Mouse (Mus musculus) activated CD4-positive, CD25-positive, alpha-beta regulatory T cell, adult 4 months (primary cell): Measurements from ENCODE around the gene Asic5. TPM values are rescaled to one million over a fixed set of nuclear protein-coding genes. Genes with fewer than 3 reads are reported as not detected.

ENCODE experiments used
- ATAC-seq: one replicate; pipeline ENCODE4 v1.8.0; 2017
- polyA plus RNA-seq, 2 experiments: library from polyadenylated mRNA; unstranded; fragments of 100-300 nt; shearing (Covaris generic); gene quantifications; one replicate each; pipeline ENCODE4 v1.2.1; 2017

Gene Asic5
- not detected for polyA plus RNA-seq

- no peak for ATAC-seq
Observed at GRCm38 (mm10) chr3:81981990-81982389, at the start of gene Asic5. TSS of gene Asic5 (plus strand) at chr3:81982290.

DNA sequence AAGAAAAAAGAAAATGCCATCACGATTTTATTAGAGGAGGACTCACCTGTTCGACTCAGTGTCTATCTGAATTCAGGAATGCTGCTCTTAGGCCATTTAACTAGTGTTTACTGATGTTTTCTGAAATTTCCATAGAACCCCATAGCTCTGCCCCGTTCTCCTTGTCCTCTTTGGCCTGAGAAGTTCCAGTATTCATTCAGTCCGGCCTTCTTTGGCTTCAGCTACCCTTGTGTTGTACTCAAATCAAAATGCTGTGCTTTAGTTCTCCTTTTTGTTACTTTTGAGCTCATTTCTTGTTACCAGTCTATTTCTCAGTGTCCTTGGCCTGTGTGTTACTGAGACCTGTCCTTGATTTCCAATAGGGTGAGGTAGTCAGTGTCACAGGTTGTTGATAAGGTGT lies 48.7 kb upstream of the Asic5 start:
- no peak for ATAC-seq

DNA sequence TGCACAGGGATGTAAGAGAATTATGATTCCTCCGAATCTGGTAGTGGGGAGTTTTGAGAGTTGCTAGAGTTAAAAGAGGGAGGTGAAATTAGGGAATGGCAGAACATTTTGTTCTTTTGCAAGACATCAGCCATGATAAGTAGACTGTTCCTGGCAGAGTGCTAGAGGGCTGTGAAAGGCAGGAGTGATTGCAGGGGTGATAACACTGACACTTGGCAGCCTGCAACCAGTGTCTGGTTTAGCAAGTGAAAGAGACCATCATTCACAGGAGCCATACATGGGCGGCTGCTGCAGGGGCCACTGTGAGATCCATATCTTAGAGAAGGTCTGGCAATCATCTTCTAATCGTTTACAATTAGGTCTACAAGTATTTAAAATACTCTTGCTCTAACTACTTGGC lies 43.2 kb upstream of the Asic5 start:
- ATAC-seq = no peak

DNA sequence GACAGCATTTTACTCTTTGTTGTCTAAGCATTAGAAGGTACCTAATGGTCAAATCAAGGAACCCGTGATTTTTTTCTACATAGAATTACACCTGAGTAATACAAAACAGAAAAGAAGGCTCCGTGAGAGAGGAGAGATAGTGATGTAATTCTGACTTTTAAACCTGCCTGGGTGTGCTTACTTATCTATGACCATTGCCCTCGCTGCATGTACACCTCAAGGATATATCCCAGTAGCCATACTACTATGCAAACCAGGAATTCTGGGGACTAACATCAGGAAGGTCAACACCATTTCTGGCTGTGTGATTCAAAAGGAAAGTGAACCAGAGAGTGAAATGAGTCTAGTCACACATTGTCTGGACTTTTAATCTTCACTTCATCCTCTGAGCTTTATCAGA lies 39.7 kb upstream of the Asic5 start:
- ATAC-seq = no peak

GRCm38 (mm10) chr3:81943097-81943496 lies 39.0 kb upstream of the Asic5 start:
- ATAC-seq = no peak

DNA sequence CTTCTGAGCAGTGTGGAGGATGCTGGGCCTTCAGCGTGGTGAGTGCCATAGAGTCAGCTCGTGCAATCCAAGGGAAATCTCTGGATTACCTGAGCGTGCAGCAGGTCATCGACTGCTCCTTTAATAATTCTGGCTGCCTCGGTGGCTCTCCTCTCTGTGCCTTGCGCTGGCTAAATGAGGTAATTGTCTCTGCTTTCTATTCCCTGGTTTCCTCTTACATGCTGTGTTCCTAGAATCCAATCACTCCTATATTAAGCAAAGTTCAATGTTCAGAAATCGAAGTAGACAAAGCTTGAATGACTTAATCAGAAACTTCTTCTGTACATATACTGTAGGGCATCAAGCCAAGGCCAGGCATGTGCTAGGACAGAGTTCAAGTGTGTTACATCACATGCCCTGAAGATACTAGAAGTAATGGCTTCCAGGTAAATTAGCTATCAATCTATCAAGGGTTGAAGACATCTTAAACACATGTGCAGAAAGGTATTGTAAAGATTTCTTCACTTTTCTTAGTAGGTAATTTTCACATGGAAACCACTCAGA lies 37.2 kb upstream of the Asic5 start:
- no peak for ATAC-seq

GRCm38 (mm10) chr3:81949048-81949447 lies 33.0 kb upstream of the Asic5 start:
- ATAC-seq = no peak

GRCm38 (mm10) chr3:81951785-81952184 lies 30.3 kb upstream of the Asic5 start:
- ATAC-seq = no peak

GRCm38 (mm10) chr3:81957484-81957883 lies 24.6 kb upstream of the Asic5 start:
- ATAC-seq = no peak

DNA sequence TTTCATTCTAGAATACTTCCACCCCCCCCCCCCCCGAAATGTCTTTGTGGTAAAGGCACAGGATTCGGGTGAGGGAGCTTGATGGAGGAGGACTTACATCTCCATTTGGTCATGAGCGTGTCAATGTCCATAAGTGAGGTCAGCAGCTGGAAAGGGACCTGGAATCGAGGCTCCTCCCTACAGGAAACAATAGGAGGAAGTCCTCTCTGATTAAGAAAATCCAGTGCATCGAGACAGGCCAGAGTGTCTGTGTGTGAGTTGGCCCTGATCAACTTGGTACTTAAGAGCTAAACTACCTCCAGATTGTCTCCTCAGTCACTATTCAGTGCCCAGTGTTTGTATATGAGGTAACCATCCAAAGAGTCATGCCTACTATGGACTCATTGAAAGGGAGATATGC lies 20.8 kb upstream of the Asic5 start:
- no peak for ATAC-seq

DNA sequence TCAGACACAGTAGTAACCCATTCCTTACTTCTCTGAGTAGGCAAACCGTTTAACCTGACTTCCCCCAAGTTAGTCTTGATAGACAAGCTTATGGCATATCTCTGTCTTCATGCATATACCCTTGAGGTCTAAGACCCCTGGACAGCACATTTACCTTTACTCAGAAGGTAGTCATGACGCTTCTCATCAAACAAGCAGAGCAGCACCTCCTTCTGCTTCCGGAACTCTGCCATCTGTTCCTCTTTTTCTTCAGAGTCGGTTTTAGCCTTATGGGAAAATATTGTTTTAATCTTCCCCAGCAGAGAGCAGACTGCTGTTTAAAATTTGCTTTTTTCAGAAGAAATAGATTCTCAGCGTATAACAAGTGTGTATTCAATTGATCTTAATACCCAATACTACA lies 18.3 kb upstream of the Asic5 start:
- ATAC-seq = no peak

GRCm38 (mm10) chr3:81964596-81964995 lies 17.5 kb upstream of the Asic5 start:
- ATAC-seq = no peak

DNA sequence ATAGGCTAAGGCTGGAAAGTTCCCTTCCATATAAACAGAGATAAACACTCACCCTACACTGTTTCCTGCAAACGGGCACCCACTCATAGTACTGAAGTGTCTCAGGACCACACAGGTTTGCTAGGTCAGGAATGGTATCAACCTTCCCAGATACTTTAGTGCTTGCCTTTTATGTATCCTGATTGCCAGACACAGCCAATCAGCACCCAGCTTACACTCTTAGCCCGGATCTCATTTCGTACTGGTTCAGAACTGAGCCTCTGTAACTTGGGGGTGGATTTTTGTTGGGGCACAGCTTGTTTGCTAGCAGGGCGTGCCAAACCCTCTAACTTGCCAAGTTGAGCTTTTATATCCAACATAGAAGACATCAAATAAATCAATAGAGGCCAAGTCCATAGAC lies 6.5 kb upstream of the Asic5 start:
- no peak for ATAC-seq

GRCm38 (mm10) chr3:81976102-81976501 lies 6.0 kb upstream of the Asic5 start, which contains the start of gene Tdo2:
TSS of gene Tdo2 (minus strand) at chr3:81976202.
- ATAC-seq = no peak

DNA sequence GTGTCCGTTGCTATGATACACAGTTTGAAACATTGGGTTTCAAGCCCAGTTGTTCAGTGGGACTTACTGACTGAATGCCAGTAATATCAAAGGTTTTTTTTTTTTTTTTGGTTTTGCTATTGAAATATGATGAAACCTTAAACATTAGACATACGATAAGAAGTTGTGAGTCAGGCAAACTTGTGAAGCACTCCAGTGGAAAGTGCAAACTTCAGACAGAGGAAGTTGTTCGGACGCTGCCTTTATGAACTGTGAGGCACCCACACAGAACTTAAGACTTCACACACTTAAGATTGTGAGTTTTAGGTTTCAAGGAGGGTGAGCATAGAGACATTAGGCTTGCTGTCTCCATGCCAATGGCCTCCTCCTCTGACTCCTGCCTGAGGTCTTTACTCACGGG lies 514 bp upstream of the Asic5 start:
- no peak for ATAC-seq

- no peak for ATAC-seq
Observed at GRCm38 (mm10) chr3:81983120-81983895, 1.2 kb downstream of the Asic5 start.

DNA sequence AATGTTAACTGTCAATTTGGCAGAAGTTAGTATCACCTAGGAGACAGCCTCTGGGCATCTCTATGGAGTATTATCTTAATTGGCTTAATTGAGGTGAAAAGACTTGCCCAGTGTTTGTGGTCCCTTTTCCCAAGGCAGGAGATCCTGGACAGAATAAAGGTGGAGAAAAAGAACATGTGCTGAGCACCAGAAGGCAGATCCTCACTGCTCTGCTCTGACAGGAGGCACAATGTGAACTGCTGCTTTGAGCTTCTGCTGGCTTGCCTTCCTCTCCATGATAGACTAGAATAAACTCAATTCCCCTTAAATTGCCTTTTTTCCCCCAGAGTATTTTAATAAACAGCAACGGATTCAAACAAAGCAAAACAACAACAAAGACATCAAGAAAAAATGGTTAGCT lies 3.0 kb downstream of the Asic5 start:
- no peak for ATAC-seq

- no peak for ATAC-seq
Observed at GRCm38 (mm10) chr3:81986103-81986502, 4.0 kb downstream of the Asic5 start.

- no peak for ATAC-seq
Observed at GRCm38 (mm10) chr3:81987628-81988027, 5.5 kb downstream of the Asic5 start.

DNA sequence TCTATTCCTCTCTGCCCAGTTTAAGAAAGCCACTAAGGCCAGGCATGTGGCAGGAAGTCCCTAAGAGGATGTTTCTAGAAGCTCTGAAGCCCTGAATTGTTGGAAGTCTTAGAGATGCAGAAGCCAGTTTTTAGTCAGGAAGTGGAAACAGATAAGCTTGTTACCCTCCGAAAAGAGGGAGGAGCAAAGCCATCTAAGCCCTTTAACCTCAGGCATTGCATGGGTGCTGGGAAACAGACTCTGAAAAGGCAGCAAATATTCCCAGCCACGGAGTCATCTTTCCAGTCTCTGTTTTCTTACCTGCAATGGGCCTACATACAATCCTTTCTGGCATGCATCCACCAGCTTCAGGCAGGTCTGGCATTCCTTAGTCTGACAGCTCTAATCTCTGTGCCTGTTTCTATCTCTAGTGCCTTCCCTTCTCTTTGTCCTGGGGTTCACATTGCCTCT lies 7.6 kb downstream of the Asic5 start:
- ATAC-seq = no peak

DNA sequence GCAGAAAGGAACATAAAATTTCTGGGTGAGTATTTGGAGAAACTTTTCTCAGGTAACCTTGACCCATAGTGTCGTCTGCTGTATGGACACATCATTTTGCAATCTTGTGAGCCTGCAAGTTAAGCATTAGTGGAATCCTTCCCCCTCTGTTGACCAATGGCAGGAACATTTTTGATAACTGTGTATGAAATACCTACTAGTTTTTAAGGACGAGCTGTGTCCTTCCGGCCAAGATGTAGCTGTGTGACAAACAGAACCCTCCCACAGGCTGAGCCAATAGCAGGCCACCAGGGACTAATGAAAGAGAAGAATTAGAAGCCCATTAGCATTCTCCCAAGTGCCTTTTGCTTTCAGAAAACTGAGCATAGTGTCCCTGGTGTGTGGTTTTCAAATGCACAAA lies 8.4 kb downstream of the Asic5 start:
- no peak for ATAC-seq

GRCm38 (mm10) chr3:81995371-81995770 lies 13.3 kb downstream of the Asic5 start:
- no peak for ATAC-seq

DNA sequence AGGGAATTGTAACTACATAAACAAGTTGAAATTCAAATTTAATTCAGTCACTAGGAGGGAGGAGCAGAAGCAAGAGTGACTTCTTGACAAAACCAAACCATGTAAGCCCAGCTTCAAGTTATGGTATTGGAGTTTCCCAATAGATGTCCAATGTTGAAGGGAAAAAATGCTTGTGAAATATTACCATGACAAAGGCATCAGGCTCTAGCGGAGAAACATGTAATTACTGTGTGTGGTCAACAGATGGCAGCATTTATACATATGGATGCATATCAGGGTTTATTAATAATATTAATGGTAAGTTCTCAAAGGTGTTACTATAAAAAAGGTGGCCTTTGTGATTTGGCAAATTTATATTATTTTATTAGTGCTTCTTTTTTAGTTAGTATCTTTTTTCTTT lies 13.9 kb downstream of the Asic5 start:
- no peak for ATAC-seq

DNA sequence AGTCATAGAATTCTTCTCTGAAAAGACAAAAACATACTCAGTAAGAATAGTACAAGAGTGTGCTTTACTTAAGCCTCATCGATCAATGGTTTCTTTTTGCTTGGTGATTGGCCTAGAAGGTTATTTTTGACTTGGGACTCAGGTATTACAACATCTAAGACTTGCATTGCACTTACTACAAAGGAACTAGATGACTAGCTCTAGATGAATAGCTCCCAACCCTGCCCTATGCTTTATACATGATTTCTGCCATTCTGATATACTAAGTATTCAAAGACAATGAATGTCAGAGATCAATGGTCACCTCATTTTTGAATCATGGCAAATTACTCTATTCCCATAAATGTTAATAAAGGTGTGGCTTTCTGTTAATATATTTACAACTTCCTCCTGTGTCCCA lies 24.9 kb downstream of the Asic5 start:
- no peak for ATAC-seq
